Mouse (Mus musculus) liver, embryonic 14.5 days (tissue): ENCODE results near the gene Tmem117. TPM values are rescaled to one million over a fixed set of nuclear protein-coding genes. Genes with fewer than 3 reads are reported as not detected.

Experiments used
- ATAC-seq: fragments of 200-750 bp; cut with Nextera tagmentation; 2 replicates; pipeline ENCODE4 v1.8.0; 2017; ENCODE audit warnings: moderate number of reproducible peaks, mild to moderate bottlenecking, moderate library complexity; ENCODE audit not compliant: insufficient read depth
- DNase-seq, 3 experiments: peaks; one replicate each; pipeline ENCODE4 v3.0.0-alpha.2; 2012 to 2013; ENCODE audit warnings: low read depth in 3 of 3, low spot score in 3 of 3
- H3K27ac ChIP-seq: fragments of 300-500 bp; sonication (generic); 2 replicates; pipeline ENCODE4 v1.5.1; 2014; ENCODE audit warnings: moderate library complexity, mild to moderate bottlenecking, control low read depth, inconsistent platforms
- H3K27me3 ChIP-seq: fragments of 300-500 bp; sonication (generic); 2 replicates; pipeline ENCODE4 v1.6.1; 2014; ENCODE audit warnings: mild to moderate bottlenecking, low read length, moderate library complexity; ENCODE audit not compliant: control insufficient read depth, insufficient read depth
- H3K36me3 ChIP-seq: fragments of 300-500 bp; sonication (generic); replicated peaks from 2 replicates; pipeline ENCODE4 v1.6.1; 2014; ENCODE audit warnings: low read depth; ENCODE audit not compliant: control insufficient read depth, insufficient read depth
- H3K4me1 ChIP-seq, 2 experiments: fragments of 200-500 bp in 1 of 2; fragments of 300-500 bp in 1 of 2; sonication (generic) in 1 of 2; replicated peaks; 2 replicates each; pipeline ENCODE4 v1.6.1; 2012 to 2014; ENCODE audit warnings: antibody characterized with exemption in 1 of 2, inconsistent platforms in 1 of 2, low read length in 1 of 2; ENCODE audit not compliant: control insufficient read depth in 2 of 2, insufficient read depth in 2 of 2
- H3K4me2 ChIP-seq: fragments of 300-500 bp; sonication (generic); 2 replicates; pipeline ENCODE4 v1.6.1; 2014; ENCODE audit warnings: low read depth, mild to moderate bottlenecking, control low read depth, moderate library complexity
- H3K4me3 ChIP-seq, 2 experiments: fragments of 200-500 bp in 1 of 2; fragments of 300-500 bp in 1 of 2; sonication (generic) in 1 of 2; 2 replicates each; pipeline ENCODE4 v1.5.1; 2012 to 2014; ENCODE audit warnings: low read depth in 2 of 2, low read length in 2 of 2, mild to moderate bottlenecking in 2 of 2, control low read depth in 1 of 2, inconsistent platforms in 1 of 2, moderate library complexity in 1 of 2; ENCODE audit not compliant: insufficient read depth in 1 of 2
- H3K9ac ChIP-seq: fragments of 300-500 bp; sonication (generic); replicated peaks from 2 replicates; pipeline ENCODE4 v1.6.1; 2014; ENCODE audit warnings: mild to moderate bottlenecking, control low read depth, moderate library complexity
- H3K9me3 ChIP-seq: fragments of 300-500 bp; sonication (generic); 2 replicates; pipeline ENCODE4 v1.6.1; 2016; ENCODE audit warnings: low read length, mixed read lengths; ENCODE audit not compliant: control insufficient read depth
- CTCF ChIP-seq: IDR thresholded peaks from 2 replicates; pipeline ENCODE4 v1.5.1; 2016; ENCODE audit warnings: antibody characterized with exemption, low read depth, control low read depth
- EP300 ChIP-seq: IDR thresholded peaks from 2 replicates; pipeline ENCODE4 v1.6.1; 2016; ENCODE audit warnings: antibody characterized with exemption, low read depth
- WGBS: fragments of 180-500 bp; shearing (Covaris S2); extraction: QIAGEN DNeasy Blood & Tissue Kit; methylation state at CpG from one replicate; pipeline ENCODE4 v1.1.7; 2014; ENCODE audit not compliant: insufficient replicate concordance; 5-methylcytosine and 5-hydroxymethylcytosine counted together
- polyA plus RNA-seq, 2 experiments: library from polyadenylated mRNA; depleted of rRNA in 1 of 2; stranded (reverse) in 1 of 2; unstranded in 1 of 2; fragments of >200 nt; fragmentation: Nextera tagmentation in 1 of 2; extraction: Ambion mirVana in 1 of 2; gene quantifications; 2 replicates each; pipeline versions ENCODE4 v1.2.1 to v1.2.3; 2012 to 2014

Gene Tmem117
- polyA plus RNA-seq, 2 experiments, result not detected

DNA sequence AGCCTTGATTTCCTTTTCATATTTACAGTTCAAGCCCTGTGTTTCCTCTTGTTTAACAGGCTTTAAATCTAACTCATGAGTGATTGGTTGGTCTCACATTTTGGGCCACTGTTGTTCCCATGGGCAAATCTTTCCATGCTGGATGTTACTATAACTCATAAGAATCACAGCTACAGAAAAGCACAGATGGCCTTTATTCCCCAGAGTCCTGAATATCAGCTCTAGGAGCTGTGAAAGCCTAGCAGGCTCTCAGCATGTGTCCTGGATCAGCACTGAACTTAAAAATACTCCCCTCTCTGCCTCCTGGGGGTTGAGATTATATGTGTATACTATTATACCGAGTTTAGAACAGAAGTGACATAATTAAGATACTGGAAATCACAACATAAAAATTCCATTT is 292.6 kb downstream of the Tmem117 start:
- no peak overlapping the region for H3K4me3 ChIP-seq
- H3K9ac ChIP-seq, result no peak overlapping the region
- H3K27ac ChIP-seq, result no peak overlapping the region
- no peaks in the 10 kb centered on the region for H3K9me3 ChIP-seq
- DNase-seq, result no peak
- no peak for ATAC-seq
- no peaks in the 10 kb centered on the region for H3K36me3 ChIP-seq
- no peaks in the 10 kb centered on the region for H3K4me1 ChIP-seq
- no peaks in the 10 kb centered on the region for H3K27me3 ChIP-seq
- 9% methylated on average over 1 of the region's 1 CpGs for WGBS
- H3K4me2 ChIP-seq, result no peak overlapping the region
- TF ChIP-seq CTCF (no peak), EP300 (no peak)

DNA sequence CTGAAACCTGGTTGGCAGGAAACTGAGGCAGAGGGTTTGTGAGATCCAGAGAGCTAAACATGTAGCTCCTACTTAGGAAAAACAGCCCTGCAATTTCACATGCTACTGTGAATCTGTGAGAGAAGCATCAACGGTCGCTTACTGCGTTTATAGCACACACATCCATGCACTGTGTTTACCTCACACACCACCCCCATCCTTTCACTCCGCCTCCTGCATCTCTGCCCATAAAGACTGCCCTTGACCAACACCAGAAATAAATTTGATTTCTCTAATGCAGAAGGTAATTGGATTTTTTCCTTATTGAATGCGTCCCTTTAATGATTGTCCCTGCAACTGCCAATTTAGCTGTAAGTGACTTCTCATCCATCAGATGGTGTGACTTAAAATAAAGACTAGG is 299.0 kb downstream of the Tmem117 start:
- WGBS, result 73% methylated on average over 5 of the region's 5 CpGs

GRCm38 (mm10) chr15:94930743-94931142 is 301.7 kb downstream of the Tmem117 start:
- 42% methylated on average over 3 of the region's 3 CpGs for WGBS
- no peaks in the 10 kb centered on the region for H3K4me1 ChIP-seq

More for the DNA sequence above, 299.0 kb downstream of the Tmem117 start:
- no peaks in the 10 kb centered on the region for H3K36me3 ChIP-seq
- no peak overlapping the region for H3K4me2 ChIP-seq
- H3K27me3 ChIP-seq, result no peaks in the 10 kb centered on the region
- no peak overlapping the region for H3K4me3 ChIP-seq
- no peak overlapping the region for H3K9ac ChIP-seq
- H3K27ac ChIP-seq, result no peak overlapping the region
- ATAC-seq (no peak), DNase-seq (no peak)
- TF ChIP-seq EP300 (no peak), CTCF (no peak)
- H3K4me1 ChIP-seq, result no peaks in the 10 kb centered on the region
- H3K9me3 ChIP-seq, result no peaks in the 10 kb centered on the region

GRCm38 (mm10) chr15:94933044-94933443 is 304.0 kb downstream of the Tmem117 start:
- no peak overlapping the region for H3K4me2 ChIP-seq
- no peak overlapping the region for H3K9ac ChIP-seq
- H3K4me1 ChIP-seq, result no peaks in the 10 kb centered on the region
- H3K4me3 ChIP-seq, result no peak overlapping the region
- TF ChIP-seq EP300 (no peak), CTCF (no peak)
- H3K9me3 ChIP-seq, result no peaks in the 10 kb centered on the region
- no peak for DNase-seq
- H3K36me3 ChIP-seq, result no peaks in the 10 kb centered on the region
- no peaks in the 10 kb centered on the region for H3K27me3 ChIP-seq
- 57% methylated on average over 4 of the region's 4 CpGs for WGBS
- no peak for ATAC-seq
- no peak overlapping the region for H3K27ac ChIP-seq

More at GRCm38 (mm10) chr15:94930743-94931142, 301.7 kb downstream of the Tmem117 start:
- Histone ChIP-seq H3K27ac (no peak overlapping the region), H3K4me3 (no peak overlapping the region), H3K27me3 (no peaks in the 10 kb centered on the region), H3K4me2 (no peak overlapping the region), H3K9me3 (no peaks in the 10 kb centered on the region), H3K9ac (no peak overlapping the region), H3K36me3 (no peaks in the 10 kb centered on the region)
- TF ChIP-seq EP300 (no peak), CTCF (no peak)
- DNase-seq, result no peak
- no peak for ATAC-seq

- no peak for ATAC-seq
- no peak for TF ChIP-seq CTCF
- no peak for TF ChIP-seq EP300
- H3K4me1 ChIP-seq, result no peaks in the 10 kb centered on the region
- H3K27me3 ChIP-seq, result no peaks in the 10 kb centered on the region
- H3K4me3 ChIP-seq, result no peak overlapping the region
- no peak overlapping the region for H3K4me2 ChIP-seq
- H3K9me3 ChIP-seq, result no peaks in the 10 kb centered on the region
- H3K27ac ChIP-seq, result no peak overlapping the region
- WGBS, result 53% methylated on average over 3 of the region's 3 CpGs
- no peak for DNase-seq
- H3K36me3 ChIP-seq, result no peaks in the 10 kb centered on the region
- no peak overlapping the region for H3K9ac ChIP-seq
These were observed 304.4 kb downstream of the Tmem117 start for GRCm38 (mm10) chr15:94933480-94933879.

GRCm38 (mm10) chr15:94941954-94942353 is 312.9 kb downstream of the Tmem117 start:
- Histone ChIP-seq H3K36me3 (no peaks in the 10 kb centered on the region), H3K4me1 (no peaks in the 10 kb centered on the region), H3K9me3 (no peaks in the 10 kb centered on the region), H3K4me3 (no peak overlapping the region), H3K4me2 (no peak overlapping the region), H3K9ac (no peak overlapping the region), H3K27me3 (no peaks in the 10 kb centered on the region), H3K27ac (no peak overlapping the region)
- 57% methylated on average over 3 of the region's 3 CpGs for WGBS
- no peak for TF ChIP-seq CTCF
- no peak for TF ChIP-seq EP300
- ATAC-seq, result no peak
- DNase-seq, result no peak
